Mouse (Mus musculus): ENCODE results near the gene Mylpf. TPM values are rescaled to one million over a fixed set of nuclear protein-coding genes. Genes with fewer than 3 reads are reported as not detected.

The Mylpf gene
- total RNA-seq, 2 experiments from 2014 or later = 24,727 to 33,034 TPM

- Histone ChIP-seq H3K27ac (no peak overlapping the region), H3K4me3 (no peak overlapping the region)
- TF ChIP-seq CTCF (IDR thresholded peaks at IDR 0.05) = no peak
- intact Hi-C loops (cut with DNase I) = no loop called here
- DNase-seq = no peak
Observed at GRCm38 (mm10) chr7:127218670-127219069, 10.0 kb downstream of the Mylpf start.

- Histone ChIP-seq H3K27ac (no peak overlapping the region), H3K4me3 (no peak overlapping the region)
- no peak for DNase-seq
- TF ChIP-seq CTCF (IDR thresholded peaks at IDR 0.05) = no peak
- intact Hi-C loops (cut with DNase I) = no loop called here
Observed at GRCm38 (mm10) chr7:127220440-127220839, 11.8 kb downstream of the Mylpf start.

- intact Hi-C loops (cut with DNase I) = no loop called here
- Histone ChIP-seq H3K4me3 (no peak overlapping the region), H3K27ac (no peak overlapping the region)
- no peak for TF ChIP-seq CTCF (IDR thresholded peaks at IDR 0.05)
- no peak for DNase-seq
Observed at GRCm38 (mm10) chr7:127223106-127223505, 14.4 kb downstream of the Mylpf start.

DNA sequence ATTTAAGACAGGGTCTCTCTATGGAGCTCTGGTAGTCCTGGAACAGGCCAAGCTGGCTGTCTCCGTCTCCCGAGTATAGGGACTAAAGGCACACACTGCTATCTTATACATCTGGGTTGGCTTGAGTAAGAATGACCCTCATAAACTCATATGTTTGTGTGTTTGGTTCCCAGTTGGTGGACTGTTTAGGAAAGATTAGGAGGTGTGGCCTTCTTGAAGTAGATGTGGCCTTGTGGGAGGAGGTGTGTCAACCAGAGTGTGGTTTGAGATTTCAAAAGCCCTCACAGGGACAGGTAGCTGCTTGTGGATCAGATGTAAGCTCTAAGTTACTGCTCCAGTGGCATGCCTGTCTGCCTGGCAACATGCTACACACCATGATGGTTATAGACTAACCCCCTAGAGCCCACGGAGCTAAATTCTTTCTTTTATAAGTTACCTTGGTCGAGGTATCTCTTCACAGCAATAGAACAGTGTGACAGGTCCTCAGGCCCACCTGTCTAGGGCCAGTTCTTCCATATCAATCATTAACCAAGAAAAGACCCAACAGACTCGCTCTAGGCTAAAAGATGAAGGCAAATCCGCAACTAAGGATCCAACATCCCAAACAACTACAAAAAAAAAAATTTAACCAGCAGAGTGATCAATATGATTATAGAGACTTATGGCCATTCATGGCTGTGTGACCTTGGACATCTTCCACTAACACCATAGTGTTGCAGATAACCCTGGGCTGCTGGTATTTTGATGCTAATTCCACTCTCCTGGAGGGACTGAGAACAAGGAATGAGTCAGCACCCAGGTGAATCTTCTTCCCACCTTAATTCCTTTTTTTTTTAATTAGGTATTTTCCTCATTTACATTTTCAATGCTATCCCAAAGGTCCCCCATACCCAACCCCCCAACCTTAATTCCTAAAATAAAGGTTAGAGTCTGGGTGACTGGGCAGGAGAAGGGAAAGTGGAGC lies 15.1 kb downstream of the Mylpf start:
- no peak overlapping the region for H3K4me3 ChIP-seq
- no peak overlapping the region for H3K27ac ChIP-seq
- intact Hi-C loops (cut with DNase I) = no loop called here
- no peak for DNase-seq
- TF ChIP-seq CTCF (IDR thresholded peaks at IDR 0.05) = no peak

GRCm38 (mm10) chr7:127224616-127225015 lies 15.9 kb downstream of the Mylpf start:
- no peak for DNase-seq
- no peak for TF ChIP-seq CTCF (IDR thresholded peaks at IDR 0.05)
- H3K4me3 ChIP-seq = no peak overlapping the region
- intact Hi-C loops (cut with DNase I) = no loop called here
- H3K27ac ChIP-seq = no peak overlapping the region

DNA sequence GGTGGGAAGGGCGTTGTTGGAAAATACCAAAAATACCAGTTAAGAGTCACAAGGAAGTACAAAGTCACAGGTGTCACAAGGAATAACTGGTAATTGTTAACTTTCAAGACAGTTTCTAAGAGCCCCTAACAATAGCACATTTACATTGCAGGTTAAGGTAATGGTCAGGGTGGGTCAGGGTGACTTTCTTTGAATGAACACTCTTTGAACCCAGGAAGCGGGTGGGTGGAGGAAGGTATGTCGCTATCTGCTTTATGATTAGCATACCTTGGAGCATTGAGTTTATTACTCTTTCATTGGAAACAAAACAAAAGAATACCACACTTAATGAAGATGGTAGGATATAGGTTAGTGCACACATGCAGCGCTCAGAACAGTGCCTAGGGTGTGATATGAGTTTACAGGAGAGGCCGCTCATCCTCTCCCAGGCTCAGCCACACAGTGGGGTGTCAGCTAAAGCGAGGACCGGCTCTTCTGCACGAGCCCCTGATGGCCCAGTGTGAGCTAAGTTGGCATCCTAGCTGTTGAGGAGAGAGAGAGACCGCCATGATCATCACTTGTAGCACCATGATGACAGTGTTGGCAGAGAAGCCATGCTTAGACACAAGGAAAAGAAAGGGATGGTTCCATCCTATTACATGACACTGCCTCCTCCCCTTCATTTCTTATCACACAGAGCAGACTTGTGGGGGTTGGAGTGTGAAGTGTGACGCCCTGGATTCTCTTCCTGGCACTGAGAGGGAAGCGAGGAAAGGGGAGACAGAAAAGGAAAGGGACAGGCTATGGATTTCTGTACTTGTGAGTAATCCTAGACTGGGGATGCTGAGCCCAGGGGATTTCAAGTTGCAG lies 16.7 kb downstream of the Mylpf start:
- intact Hi-C loops (cut with DNase I) = no loop called here
- no peak for TF ChIP-seq CTCF (IDR thresholded peaks at IDR 0.05)
- H3K4me3 ChIP-seq = no peak overlapping the region

GRCm38 (mm10) chr7:127228615-127229303 lies 20.1 kb downstream of the Mylpf start:
- TF ChIP-seq CTCF (IDR thresholded peaks at IDR 0.05) = peak; percentile 83
- DNase-seq = peak; percentile 85
- intact Hi-C loops (cut with DNase I) = loop anchor here (2.0 kb wide), 1 partner anchor 14 kb away; no protein-coding TSS in a partner anchor
- H3K4me3 ChIP-seq = no peak overlapping the region
- no peak overlapping the region for H3K27ac ChIP-seq

More for the DNA sequence above, 16.7 kb downstream of the Mylpf start:
- no peak for DNase-seq
- no peak overlapping the region for H3K27ac ChIP-seq

- DNase-seq = no peak
- Histone ChIP-seq H3K27ac (no peak overlapping the region), H3K4me3 (no peak overlapping the region; the same call in 1 of the 2 replicates)
- intact Hi-C loops (cut with DNase I) = loop anchor here (5.0 kb wide), 1 partner anchor 104 kb away; no protein-coding TSS in a partner anchor
- TF ChIP-seq CTCF (IDR thresholded peaks at IDR 0.05) = no peak
Observed at GRCm38 (mm10) chr7:127231376-127231775, 22.7 kb downstream of the Mylpf start.

DNA sequence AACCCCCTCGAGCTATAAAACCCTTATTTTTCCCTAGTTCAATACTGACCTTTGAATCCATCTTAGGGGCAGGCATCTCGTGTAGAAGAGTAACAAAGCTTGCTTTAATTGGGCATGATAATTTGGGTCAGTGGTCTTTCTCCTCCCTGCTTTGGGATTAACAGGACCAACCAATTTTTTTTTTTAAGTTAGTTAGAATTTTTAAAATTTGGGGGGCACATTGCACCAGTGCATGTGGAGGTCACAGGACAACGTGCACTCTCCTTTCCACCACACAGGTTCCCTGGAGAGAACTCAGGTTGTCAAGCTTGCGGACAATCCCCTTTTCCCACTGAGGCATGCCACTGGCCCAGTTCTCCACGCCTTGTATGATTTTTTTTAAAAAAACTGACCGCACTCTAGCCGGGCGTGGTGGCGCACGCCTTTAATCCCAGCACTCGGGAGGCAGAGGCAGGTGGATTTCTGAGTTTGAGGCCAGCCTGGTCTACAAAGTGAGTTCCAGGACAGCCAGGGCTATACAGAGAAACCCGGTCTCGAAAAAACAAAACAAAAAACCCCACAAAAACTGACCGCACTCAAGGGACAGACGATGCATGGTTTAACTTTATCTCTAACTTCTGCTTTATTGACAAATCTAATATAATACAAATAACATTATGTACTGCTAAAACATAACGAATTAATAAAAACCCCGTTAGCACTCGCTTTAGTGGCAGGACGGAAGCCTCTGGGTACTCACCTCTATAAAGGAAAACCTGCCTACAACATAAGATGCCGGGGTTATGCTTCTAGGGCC lies 23.3 kb downstream of the Mylpf start:
- peak overlapping the region; percentile 93 for H3K27ac ChIP-seq
- intact Hi-C loops (cut with DNase I) = loop anchor here (5.0 kb wide), 1 partner anchor 105 kb away; no protein-coding TSS in a partner anchor
- no peak for TF ChIP-seq CTCF (IDR thresholded peaks at IDR 0.05)
- DNase-seq = no peak
- peak overlapping the region; percentile 89 for H3K4me3 ChIP-seq

GRCm38 (mm10) chr7:127232622-127233367 lies 24.1 kb downstream of the Mylpf start, which contains the start of the genes Zfp553 and Sept1:
Zfp553 (plus strand) TSS chr7:127233061.
Sept1 (minus strand) TSS chr7:127233130.
- intact Hi-C loops (cut with DNase I) = loop anchor here (5.0 kb wide), 1 partner anchor 105 kb away; no protein-coding TSS in a partner anchor
- peak within 1 kb of the TSS; percentile 93 for H3K27ac ChIP-seq

More at GRCm38 (mm10) chr7:127232622-127233367, 24.1 kb downstream of the Mylpf start, which contains the start of the genes Zfp553 and Sept1:
- H3K4me3 ChIP-seq = peak within 1 kb of the TSS; percentile 89
- peak; percentile 91 for DNase-seq
- no peak for TF ChIP-seq CTCF (IDR thresholded peaks at IDR 0.05)
